8 mouse cellular contexts compared by ENCODE assay signal in the genomic region with DNA sequence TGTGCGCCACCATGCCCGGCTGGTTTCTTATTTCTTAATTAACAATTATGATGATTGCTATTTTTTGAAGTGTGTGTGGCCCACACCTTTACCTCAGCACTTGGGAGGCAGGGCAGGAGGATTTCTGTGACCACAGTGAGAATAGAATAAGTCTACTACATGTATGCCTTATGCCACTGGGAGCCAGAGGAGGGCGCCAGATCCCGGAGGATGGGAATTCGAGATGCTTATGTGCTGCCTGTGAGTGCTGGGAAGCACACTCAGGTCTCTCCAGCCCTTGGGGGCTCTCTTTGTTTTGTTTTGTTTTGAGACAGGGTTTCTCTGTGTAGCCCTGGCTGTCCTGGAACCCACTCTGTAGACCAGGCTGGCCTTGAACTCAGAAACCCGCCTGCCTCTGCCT. TPM values are rescaled to one million over a fixed set of nuclear protein-coding genes. Genes with fewer than 3 reads are reported as not detected.
DNase-seq lines count a peak whose midpoint lies in the region; ATAC-seq and TF ChIP-seq lines count a peak whose summit lies in the region.
"Had no signal": no experiment of that assay in that cellular context is flagged by ENCODE, and none has a peak within 500 bp of the region (broad histone marks: within the 10 kb centered on the region; RNA-seq: fewer than 3 reads in every experiment).

No protein-coding gene starts in this region.

- no peaks in the 10 kb centered on the region for H3K9me3 ChIP-seq in intestine, postnatal 0 days (ENCODE audit: control insufficient read depth)
- no peaks in the 10 kb centered on the region for H3K9me3 ChIP-seq in intestine, embryonic 15.5 days
- H3K9me3 ChIP-seq: limb, embryonic 12.5 days had no signal

- 79% methylated on average over 6 of the region's 6 CpGs for WGBS in intestine, postnatal 0 days
- WGBS in intestine, embryonic 15.5 days = 76% methylated on average over 6 of the region's 6 CpGs

- DNase-seq in B cell, adult 2 months = peak; percentile 72 to 75
- peak; percentile 50 for DNase-seq in MEL-GATA-1-ER (ENCODE audit: extremely low read depth, low read depth)
- DNase-seq in thymus, postnatal 14 days = peak; percentile 67
- no peak for DNase-seq in frontal cortex, postnatal 25 days (ENCODE audit: low spot score in 2 of 2)

- ATAC-seq in intestine, postnatal 0 days = no peak
- ATAC-seq in intestine, embryonic 15.5 days = no peak
- 0 out of 2 replicates have a peak, but pooled peaks have one; percentile 12 for ATAC-seq in granulocyte monocyte progenitor cell, adult 5-6 weeks (replicated peaks; ENCODE audit: poor library complexity, severe bottlenecking)

- no peak overlapping the region for H3K4me2 ChIP-seq in intestine, postnatal 0 days (replicated peaks; ENCODE audit: low read depth)
- no peak overlapping the region for H3K4me2 ChIP-seq in intestine, embryonic 15.5 days (replicated peaks)
- H3K4me2 ChIP-seq: limb, embryonic 12.5 days had no signal

- H3K4me1 ChIP-seq in intestine, postnatal 0 days (replicated peaks; ENCODE audit: control insufficient read depth, insufficient read depth, low read length) = peaks cover 4% of the 10 kb centered on the region
- H3K4me1 ChIP-seq in intestine, embryonic 15.5 days (replicated peaks) = peaks cover 16% of the 10 kb centered on the region

- TF ChIP-seq CTCF in intestine, postnatal 0 days (IDR thresholded peaks at IDR 0.05; ENCODE audit: low read depth) = peak; percentile 69

- H3K27ac ChIP-seq in intestine, postnatal 0 days (ENCODE audit: low read depth, low read length) = no peak overlapping the region
- no peak overlapping the region for H3K27ac ChIP-seq in intestine, embryonic 15.5 days
- H3K27ac ChIP-seq: limb, embryonic 12.5 days had no signal

- no peaks in the 10 kb centered on the region for H3K27me3 ChIP-seq in intestine, postnatal 0 days (replicated peaks; ENCODE audit: control insufficient read depth, insufficient read depth, low read length)
- no peaks in the 10 kb centered on the region for H3K27me3 ChIP-seq in intestine, embryonic 15.5 days (replicated peaks)
- H3K27me3 ChIP-seq: limb, embryonic 12.5 days had no signal

- H3K4me3 ChIP-seq in intestine, postnatal 0 days (ENCODE audit: low read depth, low read length) = no peak overlapping the region
- H3K4me3 ChIP-seq in intestine, embryonic 15.5 days (replicated peaks) = no peak overlapping the region
- H3K4me3 ChIP-seq: limb, embryonic 12.5 days had no signal

- H3K9ac ChIP-seq in intestine, postnatal 0 days (ENCODE audit: low read depth, low read length) = no peak overlapping the region
- H3K9ac ChIP-seq in intestine, embryonic 15.5 days = no peak overlapping the region
- H3K9ac ChIP-seq: limb, embryonic 12.5 days had no signal

- H3K36me3 ChIP-seq in intestine, postnatal 0 days (ENCODE audit: control insufficient read depth, insufficient read depth) = peaks cover 48% of the 10 kb centered on the region
- H3K36me3 ChIP-seq in intestine, embryonic 15.5 days = peaks cover 45% of the 10 kb centered on the region

RNA-seq across cellular contexts. Expression of gene Rpl22, which starts 3.1 kb away (rescaled TPM):
- polyA plus RNA-seq in intestine, postnatal 0 days (2015; fragmentation: Nextera tagmentation; extraction: Ambion mirVana) = 281 and 296 TPM in 2 replicates
- polyA plus RNA-seq in intestine, embryonic 15.5 days (2015; fragmentation: Nextera tagmentation; extraction: Ambion mirVana) = 371 and 424 TPM in 2 replicates
- 1,942 and 1,984 TPM in 2 replicates for total RNA-seq in granulocyte monocyte progenitor cell, adult 5-6 weeks (2014; fragmentation: Nextera tagmentation)
- 2,435 and 2,975 TPM in 2 replicates for total RNA-seq in granulocyte monocyte progenitor cell, adult 5-6 weeks (2017)

RNA-seq across cellular contexts. Expression of gene Chd5, which starts 9.8 kb away (rescaled TPM):
- polyA plus RNA-seq in intestine, postnatal 0 days (2015; fragmentation: Nextera tagmentation; extraction: Ambion mirVana) = 1.4 and 1.5 TPM in 2 replicates
- 1.9 and 2.8 TPM in 2 replicates for polyA plus RNA-seq in intestine, embryonic 15.5 days (2015; fragmentation: Nextera tagmentation; extraction: Ambion mirVana)
- total RNA-seq in granulocyte monocyte progenitor cell, adult 5-6 weeks (2014; fragmentation: Nextera tagmentation) = not detected in 2 replicates
- total RNA-seq in granulocyte monocyte progenitor cell, adult 5-6 weeks (2017) = 0.04 TPM in 1 of 2 replicates, not detected in the other

RNA-seq across cellular contexts. Expression of gene Rnf207, which starts 9.9 kb away (rescaled TPM):
- 0.69 and 0.70 TPM in 2 replicates for polyA plus RNA-seq in intestine, postnatal 0 days (2015; fragmentation: Nextera tagmentation; extraction: Ambion mirVana)
- 2.1 and 2.5 TPM in 2 replicates for polyA plus RNA-seq in intestine, embryonic 15.5 days (2015; fragmentation: Nextera tagmentation; extraction: Ambion mirVana)
- total RNA-seq in granulocyte monocyte progenitor cell, adult 5-6 weeks (2014; fragmentation: Nextera tagmentation) = not detected in 2 replicates
- not detected in 2 replicates for total RNA-seq in granulocyte monocyte progenitor cell, adult 5-6 weeks (2017)

RNA-seq across cellular contexts. Expression of gene Icmt, which starts 31.7 kb away (rescaled TPM):
- 12.6 and 12.9 TPM in 2 replicates for polyA plus RNA-seq in intestine, postnatal 0 days (2015; fragmentation: Nextera tagmentation; extraction: Ambion mirVana)
- polyA plus RNA-seq in intestine, embryonic 15.5 days (2015; fragmentation: Nextera tagmentation; extraction: Ambion mirVana) = 17.3 and 17.6 TPM in 2 replicates
- total RNA-seq in granulocyte monocyte progenitor cell, adult 5-6 weeks (2014; fragmentation: Nextera tagmentation) = 14.3 and 17.9 TPM in 2 replicates
- total RNA-seq in granulocyte monocyte progenitor cell, adult 5-6 weeks (2017) = 13.0 and 13.9 TPM in 2 replicates

RNA-seq across cellular contexts. Expression of gene Hes3, which starts 37.2 kb away (rescaled TPM):
- polyA plus RNA-seq in intestine, postnatal 0 days (2015; fragmentation: Nextera tagmentation; extraction: Ambion mirVana) = not detected in 2 replicates
- not detected in 2 replicates for polyA plus RNA-seq in intestine, embryonic 15.5 days (2015; fragmentation: Nextera tagmentation; extraction: Ambion mirVana)
- total RNA-seq in granulocyte monocyte progenitor cell, adult 5-6 weeks (2014; fragmentation: Nextera tagmentation) = not detected in 2 replicates
- total RNA-seq in granulocyte monocyte progenitor cell, adult 5-6 weeks (2017) = not detected in 2 replicates
- polyA plus RNA-seq: limb, embryonic 12.5 days had no signal

Comparison
In these comparisons a context has a peak if more than half of its experiments do, and no peak if none do; other contexts are left out.
1. DNase-seq: peak in B cell, adult 2 months (2 of 2), MEL-GATA-1-ER (single experiment) and thymus, postnatal 14 days (single experiment); none in frontal cortex, postnatal 25 days (0 of 2).